Mouse (Mus musculus) brown adipose tissue, adult 24 weeks (tissue): ENCODE results near the gene Hist1h4f. TPM values are rescaled to one million over a fixed set of nuclear protein-coding genes. Genes with fewer than 3 reads are reported as not detected.
"Not testable (repeated sequence)": the region's sequence is repeated elsewhere in the genome, so short reads cannot be mapped to it uniquely, and the experiment has no call there.

ENCODE experiments used
- H3K27ac ChIP-seq: fragments of 200-500 bp; replicated peaks from 2 replicates; pipeline ENCODE4 v1.5.1; 2012; ENCODE audit warnings: low read depth, mild to moderate bottlenecking, low read length
- H3K4me1 ChIP-seq: fragments of 200-500 bp; 2 replicates; pipeline ENCODE4 v1.6.1; 2012; ENCODE audit warnings: low read length, mixed read lengths; ENCODE audit not compliant: control insufficient read depth, insufficient read depth, insufficient read length
- H3K4me3 ChIP-seq: fragments of 200-500 bp; 2 replicates; pipeline ENCODE4 v1.5.1; 2012; ENCODE audit warnings: low read depth, mild to moderate bottlenecking, low read length, moderate library complexity; ENCODE audit not compliant: insufficient read depth
- polyA plus RNA-seq: library from polyadenylated mRNA; stranded (reverse); fragments of >200 nt; gene quantifications from 2 replicates; pipeline ENCODE4 v1.2.4, GENCODE M21; 2012; ENCODE audit not compliant: missing spikeins, insufficient read depth, insufficient read length

Gene Hist1h4f
- polyA plus RNA-seq, 1 experiment: not detected

DNA sequence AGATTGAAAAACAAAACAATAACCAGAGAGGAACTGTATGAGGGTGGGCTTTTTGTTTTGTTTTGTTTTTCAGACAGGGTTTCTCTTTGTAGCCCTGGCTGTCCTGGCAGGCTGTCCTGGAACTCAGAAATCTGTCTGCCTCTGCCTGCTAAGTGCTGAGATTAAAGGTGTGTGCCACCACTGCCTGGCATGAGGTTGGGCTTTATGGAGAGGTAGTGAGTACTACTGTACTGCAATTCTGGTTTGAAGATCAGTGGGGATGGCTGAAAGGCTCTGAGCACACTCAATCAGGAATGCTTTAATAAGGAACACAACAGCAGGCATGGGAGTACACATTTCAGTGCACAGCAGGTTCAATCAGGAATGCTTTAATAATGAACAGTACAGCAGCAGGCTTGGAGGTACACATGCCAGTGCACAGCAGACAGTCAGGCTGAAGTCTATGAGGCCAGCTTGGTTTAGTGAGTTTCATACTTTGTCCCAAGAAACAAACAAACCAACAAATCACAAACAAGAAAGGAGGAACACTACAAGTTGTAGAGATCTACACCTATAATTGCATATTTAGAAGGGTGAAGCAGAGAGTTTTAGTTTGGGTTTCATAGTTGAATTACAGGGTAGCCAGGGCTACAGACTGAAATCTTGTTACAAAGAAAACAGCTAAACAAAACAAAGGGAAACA is 32.1 kb upstream of the Hist1h4f start:
- peak overlapping the region; percentile 41; the same call in 1 of the 2 replicates for H3K27ac ChIP-seq
- no peak overlapping the region for H3K4me3 ChIP-seq
- H3K4me1 ChIP-seq: peaks cover 11% of the 10 kb centered on the region; the same call in 1 of the 2 replicates

DNA sequence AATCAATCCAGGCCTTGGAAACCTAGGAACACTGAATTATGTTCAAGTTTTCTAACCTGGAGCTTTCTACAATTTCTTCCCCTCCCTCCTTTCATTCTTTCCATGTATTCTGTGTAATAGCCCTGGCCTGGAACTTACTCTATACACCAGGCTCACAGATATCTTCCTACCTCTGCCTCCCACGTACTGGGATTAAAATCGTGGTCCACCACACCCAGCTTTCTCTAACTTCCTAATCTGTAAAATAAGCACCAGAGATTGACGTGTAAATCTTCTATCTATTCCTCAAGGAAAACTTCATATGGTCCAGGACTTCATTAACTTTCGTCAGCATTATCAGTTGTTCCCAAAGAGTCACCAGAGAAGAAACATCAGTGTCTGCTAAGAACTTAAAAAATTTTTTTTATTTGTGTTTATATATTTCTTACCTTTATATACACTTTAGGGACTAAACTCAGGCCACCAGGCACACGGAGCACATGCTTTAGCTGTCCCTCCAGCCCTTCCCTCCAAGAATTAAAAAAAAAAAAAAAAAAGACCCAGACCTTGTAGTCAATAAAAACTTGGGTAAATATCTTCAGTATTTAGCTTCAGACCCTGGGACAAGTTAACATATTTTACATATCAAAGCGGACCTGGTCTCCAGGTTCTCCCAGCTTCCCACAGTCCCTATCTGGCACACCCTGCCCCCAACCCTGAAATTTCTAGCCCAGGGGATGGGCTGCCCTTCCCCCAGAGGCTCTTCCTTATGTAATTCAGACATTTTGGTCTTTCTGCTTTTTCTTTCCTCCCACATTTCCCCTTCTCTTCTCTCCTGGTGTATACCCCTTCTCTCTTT is 31.0 kb upstream of the Hist1h4f start:
- Histone ChIP-seq H3K4me3 (peak overlapping the region; percentile 54), H3K27ac (no peak overlapping the region), H3K4me1 (peaks cover 11% of the 10 kb centered on the region; the same call in 1 of the 2 replicates)

DNA sequence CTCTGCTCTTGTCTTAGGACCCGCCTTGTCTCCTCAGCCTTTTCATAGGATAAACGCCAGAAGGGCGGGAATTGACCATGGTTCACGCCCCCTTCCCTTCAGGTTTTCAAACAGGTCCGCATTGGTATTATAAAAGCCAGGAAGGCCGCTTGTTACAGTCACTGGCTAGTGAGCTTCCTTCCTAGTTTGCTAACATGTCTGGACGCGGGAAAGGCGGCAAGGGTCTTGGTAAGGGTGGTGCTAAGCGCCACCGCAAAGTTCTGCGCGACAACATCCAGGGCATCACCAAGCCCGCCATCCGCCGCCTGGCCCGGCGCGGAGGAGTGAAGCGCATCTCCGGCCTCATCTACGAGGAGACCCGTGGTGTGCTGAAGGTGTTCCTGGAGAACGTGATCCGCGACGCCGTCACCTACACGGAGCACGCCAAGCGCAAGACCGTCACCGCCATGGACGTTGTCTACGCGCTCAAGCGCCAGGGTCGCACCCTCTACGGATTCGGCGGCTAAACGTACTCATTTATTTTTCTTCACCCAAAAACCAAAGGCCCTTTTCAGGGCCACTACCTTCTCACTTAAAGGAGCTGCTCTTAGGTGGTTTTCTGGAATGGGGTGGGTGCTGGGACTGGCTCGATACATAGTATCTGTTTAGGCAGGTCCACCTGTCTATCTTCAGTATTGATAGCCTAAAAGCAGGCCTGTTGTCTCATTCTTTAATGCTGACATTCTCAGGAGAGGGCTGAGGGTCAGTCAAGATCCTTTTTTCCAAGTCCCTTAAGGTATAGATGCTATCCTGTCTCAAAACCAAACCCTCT is 30.2 kb upstream of the Hist1h4f start, which contains the start of gene Hist1h4d:
Gene Hist1h4d, plus strand, starts transcription at position 191 of the 811 bp plus-strand sequence.
- H3K4me3 ChIP-seq: peak within 1 kb of the TSS; percentile 54
- H3K4me1 ChIP-seq: peaks cover 11% of the 10 kb centered on the region; the same call in 1 of the 2 replicates
- no peak within 1 kb of the TSS for H3K27ac ChIP-seq

DNA sequence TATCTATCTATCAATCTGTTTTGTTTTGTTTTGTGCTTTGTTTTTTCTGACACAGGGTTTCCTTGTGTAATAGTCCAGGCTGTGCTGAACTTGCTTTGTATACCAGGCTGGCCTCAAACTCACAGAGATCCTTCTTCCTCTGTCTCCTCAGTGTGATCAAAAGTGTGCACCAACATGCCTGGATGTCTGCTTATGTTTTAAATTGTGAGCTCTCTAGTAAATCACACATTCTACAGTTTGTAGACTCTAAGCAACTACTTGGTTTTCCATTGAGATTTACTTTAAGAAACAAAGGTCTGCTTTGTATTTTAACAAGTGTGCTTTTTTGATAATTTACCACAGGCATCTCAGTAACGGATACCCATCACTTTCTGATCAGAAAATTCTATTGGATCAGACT is 26.4 kb upstream of the Hist1h4f start:
- Histone ChIP-seq H3K4me1 (peaks cover 4% of the 10 kb centered on the region; the same call in 1 of the 2 replicates), H3K27ac (no peak overlapping the region), H3K4me3 (no peak overlapping the region)

DNA sequence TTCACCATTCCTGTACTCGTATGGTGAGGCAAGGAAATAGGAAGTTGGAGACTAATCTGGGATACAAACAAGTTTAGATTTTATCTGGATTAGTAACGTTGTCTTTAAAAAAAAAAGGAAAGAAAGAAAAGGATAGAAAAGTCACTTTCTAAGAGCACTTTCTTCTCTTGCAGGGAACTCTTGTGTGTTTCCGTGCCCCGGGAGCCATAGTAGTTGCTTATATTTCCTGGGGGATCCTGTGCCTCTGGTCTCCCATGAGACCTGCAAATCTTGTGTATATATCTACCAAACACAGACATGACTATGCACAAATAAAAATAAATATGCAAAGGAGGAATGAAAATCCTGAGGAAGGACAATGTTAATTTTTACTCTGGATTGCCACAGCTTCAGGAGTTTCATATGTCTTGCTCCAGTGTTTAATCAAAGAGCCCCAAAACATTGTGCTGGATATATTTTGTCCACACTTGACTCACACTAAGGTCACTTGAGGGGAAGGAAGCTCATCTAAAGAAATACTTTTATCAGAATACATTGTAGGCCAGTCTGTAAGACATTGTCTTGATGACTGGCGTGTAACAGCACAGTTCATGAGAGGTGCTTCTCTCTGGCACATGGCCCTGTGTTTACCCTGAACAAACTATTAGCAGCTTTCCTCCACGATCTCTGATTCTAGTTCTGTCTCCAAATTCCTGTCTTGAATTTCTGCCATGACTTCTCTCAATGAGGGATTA is 25.6 kb upstream of the Hist1h4f start:
- no peak overlapping the region for H3K27ac ChIP-seq
- H3K4me3 ChIP-seq: no peak overlapping the region
- 0 out of 2 replicates have a peak, but pooled peaks cover 2% of the 10 kb centered on the region for H3K4me1 ChIP-seq

DNA sequence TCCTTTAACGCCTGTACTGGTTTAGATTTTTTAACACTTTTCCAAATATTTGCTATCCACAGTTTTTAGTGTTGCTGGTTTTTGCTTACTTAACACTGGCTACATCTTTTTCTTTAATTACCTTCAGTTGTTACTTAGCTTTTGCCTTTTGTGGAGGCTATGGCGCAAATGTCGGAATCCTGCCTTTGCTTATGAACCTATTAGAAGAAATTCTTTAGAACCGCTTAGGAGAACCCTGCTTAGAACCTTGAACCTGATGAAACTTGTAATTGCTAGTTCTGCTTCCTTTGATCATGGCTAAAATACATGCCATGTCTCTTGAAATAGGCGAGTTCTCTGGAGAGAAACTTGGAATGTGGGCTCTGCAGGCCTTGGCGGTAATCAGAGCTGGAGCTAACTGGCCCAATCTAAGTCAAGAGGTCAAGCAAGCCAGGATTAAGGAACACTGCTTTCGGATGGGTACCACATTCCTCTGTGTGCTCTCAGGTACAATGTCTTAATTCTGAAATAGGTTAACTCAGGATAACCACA is 25.0 kb upstream of the Hist1h4f start:
- Histone ChIP-seq H3K4me3 (0 out of 2 replicates have a peak overlapping the region, but pooled peaks have one; percentile 6), H3K4me1 (0 out of 2 replicates have a peak, but pooled peaks cover 2% of the 10 kb centered on the region), H3K27ac (no peak overlapping the region)

DNA sequence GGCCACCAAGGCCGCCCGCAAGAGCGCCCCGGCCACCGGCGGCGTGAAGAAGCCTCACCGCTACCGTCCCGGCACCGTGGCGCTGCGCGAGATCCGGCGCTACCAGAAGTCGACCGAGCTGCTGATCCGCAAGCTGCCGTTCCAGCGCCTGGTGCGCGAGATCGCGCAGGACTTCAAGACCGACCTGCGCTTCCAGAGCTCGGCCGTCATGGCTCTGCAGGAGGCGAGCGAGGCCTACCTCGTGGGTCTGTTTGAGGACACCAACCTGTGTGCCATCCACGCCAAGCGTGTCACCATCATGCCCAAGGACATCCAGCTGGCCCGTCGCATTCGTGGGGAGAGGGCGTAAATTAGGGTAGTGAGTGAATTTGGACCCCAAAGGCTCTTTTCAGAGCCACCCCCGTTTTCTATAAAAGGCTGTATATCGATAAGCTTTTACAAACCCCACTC is 24.4 kb upstream of the Hist1h4f start:
- H3K4me1 ChIP-seq, H3K27ac ChIP-seq: not testable (repeated sequence)
- peak overlapping the region; percentile 59 for H3K4me3 ChIP-seq

DNA sequence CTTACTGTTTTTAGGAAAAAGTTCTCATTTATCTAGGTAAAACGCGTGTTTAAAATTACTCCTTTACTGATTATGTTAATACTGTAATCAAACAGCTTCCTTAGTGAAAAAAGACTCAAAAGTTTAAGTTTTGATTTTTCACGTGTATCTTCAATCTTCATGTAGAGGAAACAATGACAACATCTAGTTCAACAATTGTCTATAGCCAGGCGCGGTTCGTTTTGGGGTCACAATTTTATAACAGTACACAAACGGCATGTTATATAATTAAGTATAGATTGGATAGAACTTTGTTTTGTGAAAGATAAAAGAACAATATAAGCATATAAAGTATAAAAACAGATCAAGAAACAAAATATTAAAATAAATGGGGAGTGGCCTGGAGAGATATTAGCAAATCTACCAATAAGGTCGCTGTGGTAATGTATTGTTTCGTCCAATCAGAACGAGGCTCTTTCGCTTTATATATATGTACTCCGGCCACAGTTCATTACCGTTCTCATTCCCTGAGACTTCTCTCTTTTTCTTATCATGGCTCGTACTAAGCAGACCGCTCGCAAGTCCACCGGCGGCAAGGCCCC is 23.9 kb upstream of the Hist1h4f start, which contains the start of gene Hist1h3d:
Gene Hist1h3d, plus strand, starts transcription at position 493 of the 581 bp plus-strand sequence.
- peak within 1 kb of the TSS; percentile 59 for H3K4me3 ChIP-seq
- H3K4me1 ChIP-seq: 0 out of 2 replicates have a peak, but pooled peaks cover 2% of the 10 kb centered on the region
- H3K27ac ChIP-seq: no peak within 1 kb of the TSS

DNA sequence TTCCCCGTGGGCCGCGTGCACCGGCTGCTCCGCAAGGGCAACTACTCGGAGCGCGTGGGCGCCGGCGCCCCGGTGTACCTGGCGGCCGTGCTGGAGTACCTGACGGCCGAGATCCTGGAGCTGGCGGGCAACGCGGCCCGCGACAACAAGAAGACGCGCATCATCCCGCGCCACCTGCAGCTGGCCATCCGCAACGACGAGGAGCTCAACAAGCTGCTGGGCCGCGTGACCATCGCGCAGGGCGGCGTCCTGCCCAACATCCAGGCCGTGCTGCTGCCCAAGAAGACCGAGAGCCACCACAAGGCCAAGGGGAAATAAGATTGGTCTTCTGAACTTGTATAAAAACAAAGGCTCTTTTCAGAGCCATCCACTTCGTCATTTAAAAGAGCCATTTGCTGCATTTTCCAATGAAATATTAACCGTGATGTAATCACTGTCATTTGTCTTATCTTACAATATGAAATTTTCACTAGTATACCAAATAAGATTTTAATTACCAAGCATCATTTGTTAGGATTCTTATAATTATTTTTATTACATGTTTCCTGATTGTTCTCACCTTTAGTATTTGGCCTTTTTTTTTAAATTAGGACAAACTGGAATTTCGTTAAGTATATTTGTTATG is 23.2 kb upstream of the Hist1h4f start:
- peak overlapping the region; percentile 28 for H3K4me3 ChIP-seq
- not testable (repeated sequence) for H3K4me1 ChIP-seq, H3K27ac ChIP-seq

DNA sequence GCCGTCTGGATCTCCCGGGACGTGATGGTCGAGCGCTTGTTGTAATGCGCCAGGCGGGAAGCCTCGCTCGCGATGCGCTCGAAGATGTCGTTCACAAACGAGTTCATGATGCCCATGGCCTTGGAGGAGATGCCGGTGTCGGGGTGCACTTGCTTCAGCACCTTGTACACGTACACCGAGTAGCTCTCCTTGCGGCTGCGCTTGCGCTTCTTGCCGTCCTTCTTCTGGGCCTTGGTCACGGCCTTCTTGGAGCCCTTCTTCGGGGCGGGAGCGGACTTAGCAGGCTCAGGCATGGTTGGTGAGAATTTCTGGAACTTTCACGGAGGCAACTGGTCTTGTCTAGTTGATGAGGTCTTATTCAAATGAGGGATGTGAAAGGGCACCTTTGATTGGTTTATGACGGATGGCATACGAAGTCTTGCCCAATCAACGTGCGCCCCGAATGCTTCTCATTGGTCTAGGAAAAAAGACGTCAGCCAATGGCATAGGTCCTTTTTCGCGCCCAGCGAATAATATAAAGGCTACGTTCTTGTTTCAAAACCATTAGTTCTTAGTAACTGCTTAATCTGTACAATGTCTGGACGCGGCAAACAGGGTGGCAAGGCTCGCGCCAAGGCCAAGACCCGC is 22.6 kb upstream of the Hist1h4f start, which contains the start of the genes Hist1h2bf and Hist1h2ad:
Gene Hist1h2bf, minus strand, starts transcription at position 299 of the 627 bp plus-strand sequence.
Gene Hist1h2ad, plus strand, starts transcription at position 484 of the 627 bp plus-strand sequence.
- not testable (repeated sequence) for H3K4me1 ChIP-seq
- peak within 1 kb of the TSS; percentile 42; the same call in 1 of the 2 replicates for H3K27ac ChIP-seq
- H3K4me3 ChIP-seq: peak within 1 kb of the TSS; percentile 49

DNA sequence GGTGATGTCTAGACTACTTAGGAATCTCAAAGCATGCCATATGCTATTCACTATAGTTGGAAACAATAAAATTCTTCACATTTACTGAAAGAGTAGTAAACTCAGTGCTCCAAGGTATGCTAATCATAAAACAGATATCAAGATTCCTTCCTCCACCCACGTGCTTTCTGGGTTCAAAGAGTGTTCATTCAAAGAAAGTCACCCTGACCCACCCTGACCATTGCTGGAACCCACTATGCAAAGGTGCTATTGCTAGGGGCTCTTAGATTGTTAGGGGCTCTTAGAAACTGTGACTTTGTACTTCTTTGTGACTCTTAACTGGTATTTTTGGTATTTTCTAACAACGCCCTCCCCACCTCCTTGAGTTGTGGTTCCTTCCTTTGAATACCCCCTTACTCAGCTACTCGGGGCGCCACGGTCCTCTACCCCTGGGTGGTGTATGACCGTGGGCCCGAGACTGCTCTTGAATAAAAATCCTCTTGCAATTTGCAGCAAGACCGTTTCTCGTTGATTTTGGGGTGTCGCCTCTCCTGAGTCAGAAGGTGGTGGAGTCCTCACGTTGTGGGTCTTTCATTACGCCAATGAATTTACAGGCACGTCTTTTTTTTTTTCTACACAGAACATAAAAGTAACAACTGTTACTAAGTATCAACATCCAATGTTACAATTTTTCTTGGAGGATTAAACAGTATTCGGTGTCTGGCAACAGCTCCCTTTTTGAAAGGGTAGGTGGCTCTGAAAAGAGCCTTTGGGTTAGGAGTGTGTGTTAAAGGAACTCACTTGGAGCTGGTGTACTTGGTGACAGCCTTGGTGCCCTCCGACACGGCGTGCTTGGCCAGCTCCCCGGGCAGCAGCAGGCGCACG is 21.8 kb upstream of the Hist1h4f start:
- H3K4me3 ChIP-seq: peak overlapping the region; percentile 49
- not testable (repeated sequence) for H3K4me1 ChIP-seq, H3K27ac ChIP-seq
